Mouse (Mus musculus) gastrocnemius, postnatal 25 days (tissue): ENCODE measurements around the gene Snd1. TPM values are rescaled to one million over a fixed set of nuclear protein-coding genes. Genes with fewer than 3 reads are reported as not detected.
"Not testable (repeated sequence)": the region's sequence is repeated elsewhere in the genome, so short reads cannot be mapped to it uniquely, and the experiment has no call there.

Experiments used
- DNase-seq: peaks from one replicate; pipeline ENCODE4 v3.0.0; 2022
- total RNA-seq, 2 experiments: library from RNA; stranded (reverse); gene quantifications; 1 replicate in 1 of 2; 2 replicates in 1 of 2; pipeline ENCODE4 v1.2.3; 2021

The Snd1 gene
- total RNA-seq, 2 experiments from 2014 or later, result 35.4 to 40.7 TPM

DNA sequence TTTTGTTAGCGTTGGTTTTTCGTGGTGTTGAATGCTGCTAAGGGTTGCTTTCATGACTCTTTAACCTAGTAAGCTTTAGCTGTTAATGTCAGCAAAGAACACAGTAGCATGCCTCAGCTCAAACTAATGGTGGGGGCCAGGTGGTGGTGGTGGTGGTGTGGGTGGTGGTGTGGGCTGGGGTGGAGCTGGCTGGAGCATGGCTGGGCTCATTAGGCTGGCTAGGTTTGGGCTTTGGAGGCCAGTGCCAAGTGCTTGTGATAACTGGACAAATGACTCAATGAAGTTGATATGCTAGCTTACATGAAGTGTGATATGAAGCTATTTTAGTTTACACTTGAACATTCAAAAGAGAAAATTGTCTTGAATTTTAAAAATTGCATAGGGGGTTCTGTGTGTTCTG is 11.1 kb downstream of the Snd1 start:
- no peak for DNase-seq

DNA sequence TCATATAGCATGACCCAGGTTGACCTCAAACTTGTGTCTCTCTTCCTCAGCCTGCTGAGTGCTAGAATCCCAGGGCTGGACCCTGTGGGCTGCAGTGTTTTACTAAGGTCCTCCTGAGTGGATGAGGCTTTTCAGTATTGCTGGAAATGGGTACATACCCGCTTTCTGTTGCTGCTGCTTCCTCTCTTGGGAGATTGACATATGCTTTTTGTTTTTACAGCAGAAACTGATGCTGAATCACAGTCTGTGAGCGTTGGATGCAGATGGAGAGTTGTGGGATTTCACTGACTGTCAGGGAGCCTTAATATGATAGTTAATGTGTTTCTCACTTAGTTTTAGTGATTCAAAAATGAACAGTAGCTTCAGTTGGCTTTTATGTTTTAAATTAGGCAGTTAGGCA is 11.5 kb downstream of the Snd1 start:
- no peak for DNase-seq

DNA sequence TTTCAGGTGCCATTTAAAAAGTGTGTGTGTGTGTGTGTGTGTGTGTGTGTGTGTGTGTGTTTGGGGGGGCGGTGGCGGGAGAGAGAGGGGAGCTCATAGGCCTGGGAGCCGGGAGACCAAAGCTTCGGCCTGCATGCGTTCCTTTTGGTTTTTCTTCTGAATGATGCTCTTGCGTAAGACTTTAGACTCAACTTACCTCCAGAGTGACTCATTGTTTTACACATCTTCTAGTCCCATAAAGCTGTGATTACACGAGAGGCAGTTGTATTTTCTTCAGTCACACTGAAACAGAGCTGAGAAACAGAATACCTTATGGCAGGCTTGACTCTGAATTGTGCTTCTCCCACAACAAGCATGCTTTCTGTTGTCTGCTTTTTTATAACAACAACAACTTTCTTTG is 12.0 kb downstream of the Snd1 start:
- no peak for DNase-seq

DNA sequence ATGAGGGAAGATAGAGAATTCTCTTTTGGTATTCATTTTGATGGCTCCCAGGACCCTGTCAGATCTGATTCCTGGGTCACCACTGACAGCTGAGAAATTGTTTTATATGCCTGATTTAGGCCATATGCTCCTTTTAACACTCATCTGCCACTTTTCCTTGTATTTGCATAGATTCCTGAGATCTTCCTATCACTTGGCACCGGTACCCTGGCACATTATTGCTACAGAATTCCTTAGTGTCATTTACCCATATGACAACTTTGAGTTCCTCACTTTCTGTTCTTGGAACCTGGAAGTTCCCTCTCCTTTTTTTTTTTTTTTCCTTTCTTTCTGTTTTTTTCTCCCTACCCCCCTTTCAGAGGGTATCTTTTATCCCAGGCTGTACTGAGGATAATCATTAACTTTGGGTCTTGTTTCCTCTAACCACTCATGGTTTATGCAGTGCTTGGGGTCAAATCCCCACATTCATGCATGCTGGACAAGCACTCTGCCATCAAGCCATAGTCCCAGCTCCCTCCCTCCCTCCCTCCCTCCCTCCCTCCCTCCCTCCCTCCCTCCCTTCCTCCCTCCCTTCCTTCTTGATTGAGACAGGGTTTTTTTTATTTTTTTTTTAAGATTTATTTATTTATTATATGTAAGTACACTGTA is 13.4 kb downstream of the Snd1 start:
- no peak for DNase-seq

DNA sequence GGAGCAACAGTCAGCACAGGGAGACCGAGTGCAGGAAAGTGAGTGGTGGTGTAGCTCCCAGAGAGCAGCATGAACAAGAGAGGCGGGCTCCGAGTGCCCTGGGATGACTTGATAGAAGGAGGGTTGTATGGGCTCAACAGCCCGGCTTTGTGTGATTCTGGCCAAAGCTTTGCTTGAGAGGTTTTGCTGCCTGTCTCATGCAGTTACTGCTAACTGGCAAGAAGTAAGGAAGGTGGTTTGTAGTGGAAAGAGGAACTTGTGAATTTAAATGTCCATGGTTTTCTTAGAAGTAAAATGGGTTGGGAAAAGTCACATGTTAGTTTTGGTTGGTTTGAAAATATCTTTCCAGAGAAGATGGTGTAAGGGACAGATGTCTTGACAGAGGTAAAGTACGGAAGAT is 15.7 kb downstream of the Snd1 start:
- DNase-seq, result no peak

DNA sequence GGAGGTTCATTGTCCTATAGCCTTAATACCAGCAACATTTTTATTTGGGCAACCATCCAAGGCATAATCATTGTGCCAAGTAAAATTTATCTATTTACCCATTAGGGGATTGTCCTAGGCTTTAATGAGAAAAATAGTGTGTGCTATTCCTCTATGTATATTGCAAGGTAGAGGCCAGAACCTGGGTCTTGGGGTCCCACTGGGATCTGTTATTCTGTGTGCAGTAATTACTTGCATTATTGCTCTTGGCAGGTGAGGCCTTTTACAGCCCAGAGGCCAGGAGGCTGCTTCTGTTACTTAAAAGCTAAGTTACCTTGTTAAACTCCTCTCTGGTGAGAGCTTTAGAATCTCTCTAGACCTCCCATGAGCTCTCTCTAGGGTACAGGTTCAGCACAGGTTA is 16.3 kb downstream of the Snd1 start:
- DNase-seq, result no peak

DNA sequence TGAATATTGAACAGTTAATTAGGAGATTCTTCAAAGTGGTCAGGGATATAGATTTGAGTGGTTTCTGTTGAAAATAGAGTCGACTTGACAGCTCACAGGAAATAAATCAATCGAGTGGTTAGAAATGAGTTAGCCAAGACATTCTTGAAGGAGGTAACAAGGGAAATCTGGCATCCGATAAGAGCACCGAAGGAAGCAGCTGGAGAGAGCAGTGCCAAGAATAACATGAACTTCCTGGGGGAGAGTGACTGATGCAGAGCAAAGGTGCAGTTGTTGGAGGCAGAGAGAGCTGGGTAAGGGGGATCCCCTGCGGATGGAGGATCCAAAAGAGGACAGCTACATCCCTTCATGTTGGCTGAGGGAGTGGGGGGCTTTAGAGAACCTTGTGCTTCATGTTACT is 22.9 kb downstream of the Snd1 start:
- peak; percentile 10 for DNase-seq

DNA sequence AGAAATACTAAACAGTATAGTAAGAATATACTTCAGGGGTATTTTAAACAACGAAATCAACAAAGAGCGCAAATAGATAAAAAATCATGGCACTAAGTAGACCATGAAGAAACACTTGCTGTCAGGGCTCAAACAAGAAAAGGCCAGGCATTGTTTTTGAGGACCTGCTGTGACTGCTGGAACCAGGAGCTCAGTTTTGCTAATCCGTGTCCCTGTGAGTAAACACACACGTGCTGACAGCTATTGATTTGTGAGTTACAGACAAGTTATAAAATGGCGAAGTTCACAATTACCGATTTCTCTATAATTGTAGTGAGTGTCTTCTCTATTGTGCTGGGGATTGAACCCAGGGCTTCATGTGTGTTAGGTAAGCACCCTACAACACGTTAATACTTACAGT is 27.6 kb downstream of the Snd1 start:
- no peak for DNase-seq

DNA sequence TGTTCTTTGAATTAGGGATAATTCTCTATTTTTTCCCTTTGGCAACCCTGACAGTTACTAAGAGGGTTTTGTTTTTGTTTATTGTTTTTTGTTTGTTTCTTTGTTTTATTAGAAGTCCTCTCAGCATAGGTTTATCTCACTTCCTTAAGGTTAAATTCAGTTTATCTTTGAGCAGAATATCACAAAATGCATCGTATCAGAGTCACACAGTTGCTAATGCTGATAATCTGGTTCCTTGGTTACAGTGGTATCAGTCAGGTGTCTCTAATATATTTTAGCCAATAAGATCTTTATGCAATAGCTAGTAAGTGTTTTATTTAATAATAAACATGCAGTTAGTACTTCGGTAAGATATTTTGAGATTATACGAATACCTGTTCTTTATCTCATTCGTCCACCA is 28.2 kb downstream of the Snd1 start:
- DNase-seq, result no peak

DNA sequence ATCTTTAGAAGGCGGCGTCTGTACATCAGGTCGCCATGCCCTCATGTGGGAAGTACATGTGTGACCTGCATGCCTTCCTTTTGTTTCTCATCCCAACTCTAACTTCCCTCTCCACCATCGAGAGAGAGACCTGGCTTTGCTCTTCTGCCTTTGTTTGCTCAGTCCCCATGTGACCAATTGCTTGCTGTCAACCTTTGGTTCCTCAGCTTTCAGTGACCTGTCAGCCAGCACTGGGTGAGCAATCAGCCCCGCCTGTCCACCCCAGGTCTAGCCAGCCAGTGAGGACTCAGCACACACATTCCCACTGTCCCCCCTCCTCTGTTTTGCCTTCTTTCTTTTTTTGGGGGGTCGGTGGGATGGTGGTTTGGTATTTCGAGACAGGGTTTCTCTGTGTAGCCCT is 29.7 kb downstream of the Snd1 start:
- DNase-seq, result no peak

DNA sequence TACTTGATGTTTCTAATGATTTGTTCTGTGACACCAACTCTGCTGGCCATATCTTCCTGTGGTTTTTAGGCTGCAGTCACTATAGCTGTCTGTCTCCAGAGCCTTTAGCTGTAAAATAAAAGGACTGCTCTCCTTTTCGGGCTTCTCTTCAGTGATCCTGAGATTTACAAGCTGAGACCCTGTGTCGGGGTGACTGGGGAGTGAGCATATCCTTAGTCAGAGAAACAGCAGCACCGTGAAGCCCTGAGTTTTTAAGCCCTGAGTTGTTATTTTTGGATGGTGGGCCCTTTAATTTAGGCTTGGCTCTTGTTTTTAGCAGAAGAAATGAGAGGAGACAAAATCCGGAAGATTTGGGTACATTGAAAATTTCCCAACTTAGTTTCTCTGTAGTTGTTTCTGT is 32.8 kb downstream of the Snd1 start:
- DNase-seq, result no peak

DNA sequence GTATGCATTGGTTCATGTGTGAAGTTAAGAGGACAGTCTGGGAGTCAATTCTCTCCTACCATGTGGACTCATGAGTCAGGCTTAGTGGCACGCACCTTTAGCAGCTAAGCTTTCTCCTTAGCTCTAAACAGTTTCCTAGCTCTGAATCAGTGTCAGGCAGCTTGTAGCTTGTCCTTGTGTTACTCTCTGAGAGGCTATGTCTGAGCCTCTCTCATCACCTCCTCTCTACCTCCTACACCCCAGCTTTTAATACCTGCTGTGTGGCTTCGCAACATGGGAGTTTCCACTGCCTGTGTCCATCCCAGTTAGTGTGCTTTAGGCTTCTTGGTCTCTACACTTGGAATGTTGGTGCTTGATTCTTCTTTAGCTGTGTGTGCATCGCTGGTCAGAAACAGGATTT is 39.3 kb downstream of the Snd1 start:
- DNase-seq, result no peak

DNA sequence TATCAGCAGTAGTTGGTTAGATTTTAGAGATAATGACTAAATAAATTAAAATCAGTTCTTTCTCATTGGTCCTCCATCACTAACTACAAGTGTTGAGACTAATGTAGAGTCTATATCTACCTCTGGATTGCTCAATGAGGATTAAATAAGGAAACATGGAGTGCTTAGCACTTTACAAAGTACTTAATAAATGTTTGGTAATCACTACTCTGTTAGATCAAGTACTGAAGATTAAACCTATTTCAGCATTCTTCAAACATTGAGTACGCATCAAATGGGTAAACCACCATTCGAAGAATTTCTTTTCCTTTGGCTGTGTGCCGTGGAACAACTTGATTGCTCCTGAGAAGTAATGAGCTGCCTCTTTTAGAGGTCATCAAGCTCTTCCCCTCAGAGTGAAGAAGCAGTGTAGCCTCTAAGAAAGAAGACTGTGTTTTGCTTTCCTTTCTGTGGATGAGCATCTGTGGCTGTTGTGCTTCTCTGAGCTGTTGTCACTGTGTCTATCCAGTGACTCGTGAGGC is 40.0 kb downstream of the Snd1 start:
- no peak for DNase-seq

DNA sequence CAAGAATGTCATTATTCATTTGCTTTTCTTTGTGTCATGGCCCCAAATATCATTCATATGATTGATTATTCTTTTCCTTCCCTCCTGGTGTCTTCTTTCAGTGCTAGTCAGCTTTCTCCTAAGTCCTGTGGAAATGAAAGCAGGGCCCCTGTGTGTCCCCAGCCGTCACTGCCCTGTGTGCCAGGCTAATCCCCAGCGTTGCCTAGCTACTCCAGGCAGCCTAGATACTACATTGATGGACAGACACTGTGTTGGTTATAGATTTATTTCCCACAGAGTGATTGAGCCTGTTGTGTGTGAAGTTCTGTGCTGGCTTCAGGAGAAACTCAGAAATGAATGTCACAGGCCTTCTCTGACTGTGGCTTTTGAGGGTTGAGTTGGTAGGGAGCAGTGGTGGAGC is 41.7 kb downstream of the Snd1 start:
- no peak for DNase-seq

DNA sequence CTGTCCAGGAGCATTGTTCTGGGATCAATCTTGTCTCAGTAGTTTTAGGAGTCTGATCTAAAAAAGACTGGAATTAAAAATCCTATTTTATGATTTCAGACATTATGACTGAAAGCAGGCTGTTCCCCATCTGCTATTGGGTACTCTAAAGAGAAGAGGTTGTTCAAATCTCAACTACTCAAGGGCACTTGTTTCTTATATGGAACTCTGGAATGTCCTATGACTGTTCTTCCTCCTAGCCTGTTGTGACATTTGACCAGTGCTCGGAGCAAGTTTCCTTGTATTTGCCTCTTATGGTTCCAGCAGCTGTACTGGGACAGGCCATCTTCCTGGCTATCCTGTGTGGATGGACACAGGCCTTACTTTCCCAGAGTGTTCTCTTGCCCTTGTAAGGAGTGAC is 42.1 kb downstream of the Snd1 start:
- no peak for DNase-seq

DNA sequence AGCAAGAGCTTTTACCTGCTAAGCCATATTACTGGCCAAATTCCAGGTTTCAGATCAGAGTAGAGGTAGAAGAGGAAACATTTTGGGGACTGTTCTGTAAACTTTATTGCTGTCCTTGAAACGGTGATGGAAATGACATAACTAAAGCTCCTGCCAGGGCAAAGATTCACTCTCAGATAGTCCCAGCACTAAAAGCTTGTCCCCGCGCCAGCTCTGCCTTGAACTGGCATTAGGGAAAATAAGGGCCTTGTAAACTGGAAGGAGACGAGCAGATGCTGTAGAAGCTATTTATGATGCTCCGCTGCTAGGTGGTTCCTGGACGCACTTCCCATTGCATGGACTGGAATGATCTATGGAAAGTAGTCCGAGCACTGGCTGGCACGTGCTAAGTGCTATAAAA is 44.5 kb downstream of the Snd1 start:
- DNase-seq, result no peak

DNA sequence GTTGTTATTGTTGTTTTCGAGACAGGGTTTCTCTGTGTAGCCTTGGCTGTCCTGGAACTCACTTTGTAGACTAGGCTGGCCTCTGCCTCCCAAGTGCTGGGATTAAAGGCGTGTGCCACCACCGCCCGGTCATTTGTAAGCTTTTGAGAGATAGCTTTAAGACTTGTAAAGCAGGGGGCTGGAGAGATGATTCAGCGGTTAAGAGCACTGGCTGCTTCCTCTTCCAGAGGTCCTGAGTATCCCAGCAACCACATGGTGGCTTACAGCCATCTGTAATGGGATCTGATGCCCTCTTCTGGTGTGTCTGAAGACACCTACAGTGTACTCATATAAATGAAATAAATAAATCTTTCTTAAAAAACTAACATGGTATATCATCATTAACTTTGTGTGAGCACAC is 45.8 kb downstream of the Snd1 start:
- DNase-seq, result not testable (repeated sequence)

DNA sequence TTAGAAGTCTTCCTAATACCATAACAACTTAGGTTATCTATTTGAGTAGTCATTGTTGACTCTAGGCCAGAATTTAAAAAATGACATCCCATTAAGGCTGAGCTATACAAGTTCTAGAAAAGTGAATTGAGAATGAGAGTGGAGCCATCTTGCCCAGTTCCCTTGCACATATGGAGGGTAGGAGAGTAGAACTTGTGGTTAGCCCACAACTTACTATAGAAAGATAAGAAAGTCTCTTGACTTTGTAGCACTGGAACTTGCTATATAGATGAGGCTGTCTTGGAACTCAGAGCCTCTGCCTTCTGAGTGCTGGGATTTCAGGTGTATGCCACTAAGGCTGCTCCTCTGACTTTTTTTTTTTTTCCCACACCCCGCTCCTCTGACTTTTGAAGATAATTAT is 46.5 kb downstream of the Snd1 start:
- DNase-seq, result no peak

DNA sequence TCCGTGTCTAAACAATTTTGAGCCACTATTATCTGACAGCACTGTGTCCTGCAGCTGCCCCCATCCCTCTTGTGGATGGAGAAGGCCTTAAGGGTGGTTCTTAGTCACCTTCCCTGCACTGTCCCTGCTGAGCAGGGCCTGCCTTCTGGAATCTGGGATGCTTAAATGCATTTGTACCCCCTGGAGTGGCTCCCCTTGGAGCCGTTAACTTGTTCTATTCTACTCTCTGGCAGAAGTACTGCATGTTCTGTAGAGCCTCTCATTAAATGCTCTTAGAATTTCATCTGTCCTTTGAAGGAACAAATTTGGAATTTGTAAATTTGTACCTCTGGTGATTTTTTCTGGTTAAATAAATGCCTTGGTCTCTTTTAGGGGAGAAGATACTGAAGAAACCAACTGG is 50.6 kb downstream of the Snd1 start:
- no peak for DNase-seq

DNA sequence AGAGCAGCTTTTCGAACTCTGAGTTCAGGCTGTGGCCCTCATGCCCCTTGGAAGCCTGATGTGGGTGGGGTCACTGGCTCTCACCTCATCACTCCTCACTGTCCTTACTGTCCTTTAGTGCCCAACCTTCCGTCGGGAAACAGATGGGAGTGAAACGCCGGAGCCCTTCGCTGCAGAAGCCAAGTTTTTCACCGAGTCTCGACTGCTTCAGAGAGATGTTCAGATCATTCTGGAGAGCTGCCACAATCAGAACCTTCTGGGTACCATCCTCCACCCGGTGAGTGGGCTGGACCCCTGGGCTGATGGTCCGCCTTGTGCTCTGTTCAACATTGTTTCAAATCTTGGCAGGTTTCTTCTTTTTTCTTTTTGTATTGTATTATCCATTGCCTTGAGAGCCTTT is 52.5 kb downstream of the Snd1 start:
- no peak for DNase-seq

DNA sequence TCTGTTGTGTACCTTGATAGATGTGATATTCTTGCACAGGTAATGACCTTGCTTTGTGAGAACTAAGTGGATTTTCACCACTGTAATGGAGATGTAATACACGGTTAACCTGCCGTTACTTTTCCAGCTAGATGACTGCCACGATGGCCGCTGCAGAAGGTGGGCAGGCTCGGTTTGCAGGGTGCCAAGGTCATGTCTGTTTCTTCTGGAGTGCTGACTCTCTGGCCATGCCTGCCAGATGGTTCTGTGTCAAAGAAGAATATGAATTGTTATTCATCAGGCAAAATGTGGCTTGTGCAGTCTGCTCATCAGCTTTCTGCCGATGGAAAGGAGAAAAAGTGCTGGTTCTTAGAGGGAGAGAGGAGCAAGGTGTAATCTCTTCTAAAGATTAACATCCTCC is 53.3 kb downstream of the Snd1 start:
- DNase-seq, result no peak

DNA sequence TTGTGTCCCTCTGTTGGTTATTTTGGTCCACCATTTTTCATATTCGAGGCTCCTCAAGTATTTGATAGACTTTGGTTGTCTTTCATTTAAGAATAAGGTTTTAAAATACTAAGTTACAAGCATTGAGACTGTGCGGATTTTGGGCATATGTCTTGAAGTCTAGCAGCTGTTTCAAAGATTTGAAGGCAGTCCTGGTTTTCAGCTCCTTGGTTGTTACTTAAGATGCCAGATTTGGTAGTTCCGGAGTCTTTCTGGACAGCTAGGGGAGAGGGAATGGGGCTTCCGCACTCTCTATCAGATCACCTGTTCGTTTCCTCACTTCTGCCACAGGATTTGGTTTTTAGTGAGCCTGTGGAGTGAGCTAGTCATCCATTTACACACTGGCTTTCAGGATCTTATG is 61.5 kb downstream of the Snd1 start:
- no peak for DNase-seq

DNA sequence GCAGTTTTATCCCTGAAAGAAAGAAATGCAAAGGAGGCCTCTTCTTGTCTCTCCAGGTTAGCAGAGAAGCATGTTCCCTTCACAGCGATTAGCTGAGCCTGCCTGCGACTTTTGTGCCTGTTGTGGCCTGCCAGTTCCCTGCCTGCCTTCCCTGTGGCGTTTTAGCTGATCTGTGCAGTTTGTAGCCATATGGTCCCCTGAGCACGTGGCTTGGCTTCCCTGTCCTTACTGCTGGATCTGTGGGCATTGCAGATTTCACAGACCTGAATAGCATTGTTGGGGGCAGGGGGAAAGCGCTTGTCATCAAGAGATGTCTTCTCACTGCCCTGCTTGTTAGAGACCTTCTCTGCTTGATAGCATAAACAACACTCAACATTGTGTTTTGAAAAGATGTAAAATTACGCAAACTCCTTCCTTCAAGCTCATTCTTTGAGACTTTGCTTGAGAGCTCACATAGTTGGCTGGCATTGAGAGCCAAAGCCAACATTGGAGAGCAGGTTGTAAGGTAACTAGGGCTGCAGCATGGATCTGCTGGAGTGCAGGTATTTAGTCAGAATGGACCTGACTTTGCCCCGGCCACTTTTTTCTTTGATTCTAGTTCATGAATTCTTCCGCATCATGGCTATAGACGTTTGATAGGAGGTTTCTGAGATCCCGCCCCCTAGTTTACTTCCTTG is 63.0 kb downstream of the Snd1 start:
- DNase-seq, result no peak

DNA sequence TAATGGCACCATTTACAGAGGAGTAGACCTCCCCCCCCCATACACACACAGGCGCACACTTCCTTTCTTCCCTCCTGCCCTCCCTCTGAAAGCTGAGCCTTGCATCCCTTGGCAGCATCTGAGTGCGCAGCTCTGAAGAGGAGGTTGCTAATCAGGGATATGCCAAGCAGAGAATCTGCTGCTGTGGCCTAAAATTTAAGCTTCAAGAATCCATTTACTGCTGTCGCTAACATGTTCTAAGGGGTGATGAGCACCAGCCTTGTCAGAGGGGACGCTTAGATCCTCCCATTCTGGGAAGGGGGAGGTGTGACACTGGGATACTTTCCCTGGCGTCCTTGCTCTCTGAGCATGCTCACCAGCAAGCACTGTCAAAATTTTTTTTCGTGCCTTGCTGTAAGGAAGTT is 67.4 kb downstream of the Snd1 start:
- DNase-seq, result no peak
